ENCODE assay signal across 8 mouse cellular contexts in the genomic region with DNA sequence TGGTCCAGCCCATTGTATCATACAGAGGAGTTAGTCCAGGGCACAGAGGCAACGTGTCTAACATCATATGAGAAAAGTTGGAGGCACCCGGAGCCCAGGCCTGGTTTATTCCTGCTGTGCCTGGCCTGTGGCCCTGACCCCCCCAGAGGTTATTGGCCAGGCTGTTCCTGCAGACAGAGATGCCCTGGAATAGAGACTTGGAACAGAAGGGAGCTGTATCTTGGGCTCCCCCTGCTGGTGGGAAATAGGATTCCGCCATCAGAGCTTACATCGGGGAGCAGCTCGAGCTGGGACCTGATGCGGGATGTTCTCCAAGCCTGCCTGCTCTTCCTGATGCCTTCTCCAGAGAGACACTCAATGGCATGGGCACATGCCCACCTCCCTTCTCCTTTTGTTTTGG. TPM values are rescaled to one million over a fixed set of nuclear protein-coding genes. Genes with fewer than 3 reads are reported as not detected.
DNase-seq lines count a peak whose midpoint lies in the region; ATAC-seq and TF ChIP-seq lines count a peak whose summit lies in the region.

No protein-coding gene starts in this region.

- no peak overlapping the region for H3K4me2 ChIP-seq in kidney, embryonic 14.5 days (replicated peaks; ENCODE audit: low read depth, low read length)
- H3K4me2 ChIP-seq in limb, embryonic 14.5 days (replicated peaks; ENCODE audit: low read depth, low read length, severe bottlenecking), result no peak overlapping the region
- peak overlapping the region; percentile 7 for H3K4me2 ChIP-seq in myocyte (ENCODE audit: low read depth)
- H3K4me2 ChIP-seq in stomach, embryonic 16.5 days (ENCODE audit: low read depth, low read length), result no peak overlapping the region

- DNase-seq in 3T3-L1 (ENCODE audit: low read depth, low spot score), result peak; percentile 97
- DNase-seq in adrenal gland, adult 18-20 months (ENCODE audit: low spot score in 2 of 2), result peak; percentile 84
- DNase-seq in embryo, embryonic 11 days, result peak; percentile 85
- peak; percentile 78 to 88 for DNase-seq in gastrocnemius, postnatal 36 days
- peak; percentile 85 for DNase-seq in limb, embryonic 14.5 days (ENCODE audit: low spot score)

- 2% methylated on average over 6 of the region's 6 CpGs for WGBS in kidney, embryonic 14.5 days
- under 1% methylated on average over 6 of the region's 6 CpGs for WGBS in limb, embryonic 14.5 days
- WGBS in stomach, embryonic 16.5 days, result 3% methylated on average over 6 of the region's 6 CpGs

- H3ac ChIP-seq in myocyte (ENCODE audit: control insufficient read depth, insufficient read length), result no peak overlapping the region

- H3K27ac ChIP-seq in kidney, embryonic 14.5 days (ENCODE audit: low read depth, low read length), result no peak overlapping the region
- H3K27ac ChIP-seq in limb, embryonic 14.5 days (replicated peaks; ENCODE audit: low read depth, low read length), result no peak overlapping the region
- H3K27ac ChIP-seq in stomach, embryonic 16.5 days (ENCODE audit: low read length), result peak overlapping the region; percentile 20; the same call in 1 of the 2 replicates

- no peak overlapping the region for H3K4me3 ChIP-seq in kidney, embryonic 14.5 days (ENCODE audit: low read length)
- no peak overlapping the region for H3K4me3 ChIP-seq in limb, embryonic 14.5 days (replicated peaks; ENCODE audit: low read length)
- H3K4me3 ChIP-seq in myocyte, result no peak overlapping the region
- H3K4me3 ChIP-seq in stomach, embryonic 16.5 days (replicated peaks; ENCODE audit: low read length), result no peak overlapping the region

- no peak for TF ChIP-seq POLR2A in limb, embryonic 14.5 days (IDR thresholded peaks at IDR 0.05; ENCODE audit: borderline replicate concordance, extremely low read depth, insufficient read depth, insufficient read length)
- no peak for TF ChIP-seq POLR2A in myocyte (IDR thresholded peaks at IDR 0.05; ENCODE audit: insufficient read length, low read depth)

- intact Hi-C loops in gastrocnemius, postnatal 36 days (cut with DNase I), result no loop called here

- ATAC-seq in kidney, embryonic 14.5 days (ENCODE audit: low FRiP score, low TSS enrichment), result peak; percentile 20; the same call in 1 of the 2 replicates
- no peak for ATAC-seq in limb, embryonic 14.5 days (ENCODE audit: low FRiP score, low read depth)
- peak; percentile 21; the same call in 1 of the 2 replicates for ATAC-seq in stomach, embryonic 16.5 days (ENCODE audit: insufficient read depth, low FRiP score)

- H3K9me3 ChIP-seq in kidney, embryonic 14.5 days (ENCODE audit: control insufficient read depth, low read length), result no peaks in the 10 kb centered on the region
- no peaks in the 10 kb centered on the region for H3K9me3 ChIP-seq in limb, embryonic 14.5 days (ENCODE audit: control insufficient read depth, low read length)
- H3K9me3 ChIP-seq in stomach, embryonic 16.5 days (replicated peaks; ENCODE audit: control insufficient read depth, low read length), result no peaks in the 10 kb centered on the region

- peaks cover 14% of the 10 kb centered on the region for H3K79me2 ChIP-seq in myocyte (ENCODE audit: control insufficient read depth, insufficient read depth)

- H3K27me3 ChIP-seq in kidney, embryonic 14.5 days (ENCODE audit: control insufficient read depth, insufficient read depth, low read length), result no peaks in the 10 kb centered on the region; the same call in 1 of the 2 replicates
- H3K27me3 ChIP-seq in limb, embryonic 14.5 days (ENCODE audit: control insufficient read depth, insufficient read depth, low read length), result no peaks in the 10 kb centered on the region
- no peaks in the 10 kb centered on the region for H3K27me3 ChIP-seq in myocyte (ENCODE audit: control insufficient read depth, insufficient read depth, insufficient read length)
- H3K27me3 ChIP-seq in stomach, embryonic 16.5 days (ENCODE audit: control insufficient read depth, insufficient read depth, low read length), result no peaks in the 10 kb centered on the region

- peaks cover 7% of the 10 kb centered on the region; the same call in 1 of the 2 replicates for H3K36me3 ChIP-seq in kidney, embryonic 14.5 days (ENCODE audit: control insufficient read depth, insufficient read depth, low read length)
- peaks cover 13% of the 10 kb centered on the region for H3K36me3 ChIP-seq in limb, embryonic 14.5 days (ENCODE audit: control insufficient read depth, insufficient read depth, low read length)
- H3K36me3 ChIP-seq in myocyte (ENCODE audit: control insufficient read depth, insufficient read depth), result peaks cover 3% of the 10 kb centered on the region
- H3K36me3 ChIP-seq in stomach, embryonic 16.5 days (ENCODE audit: control insufficient read depth, insufficient read depth, low read length), result no peaks in the 10 kb centered on the region

- no peak overlapping the region for H3K9ac ChIP-seq in kidney, embryonic 14.5 days (ENCODE audit: low read depth, low read length)
- H3K9ac ChIP-seq in limb, embryonic 14.5 days (ENCODE audit: low read depth, low read length, severe bottlenecking), result no peak overlapping the region
- no peak overlapping the region for H3K9ac ChIP-seq in stomach, embryonic 16.5 days (ENCODE audit: low read length)

- H3K4me1 ChIP-seq in kidney, embryonic 14.5 days (ENCODE audit: control insufficient read depth, insufficient read depth, low read length), result peaks cover 17% of the 10 kb centered on the region
- H3K4me1 ChIP-seq in limb, embryonic 14.5 days (ENCODE audit: control insufficient read depth, insufficient read depth, low read length), result peaks cover 21% of the 10 kb centered on the region
- peaks cover 37% of the 10 kb centered on the region for H3K4me1 ChIP-seq in stomach, embryonic 16.5 days (ENCODE audit: control insufficient read depth, insufficient read depth, low read length)

TF ChIP-seq in myocyte, 11 proteins besides CTCF, POLR2A, EP300 and RAD21:
- TF ChIP-seq POLR2AphosphoS2 (IDR thresholded peaks at IDR 0.05; ENCODE audit: insufficient read length, low read depth) (peak; percentile 60), TCF3 (IDR thresholded peaks at IDR 0.05; ENCODE audit: insufficient read length, low read depth) (no peak)
TF ChIP-seq in myocyte: peak in this region for 1.

RNA-seq across cellular contexts. Expression of a gene that starts 4.8 kb away (rescaled TPM):
- 10 to 100 TPM; 33.9 to 41.1 TPM for total RNA-seq in adrenal gland, adult 18-20 months (2021)
- 1 to 10 TPM; 5.3 to 6.9 TPM for total RNA-seq in gastrocnemius, postnatal 36 days (2021)
- 9.6 and 14.2 TPM in 2 replicates for polyA plus RNA-seq in kidney, embryonic 14.5 days (2014; fragmentation: Nextera tagmentation; extraction: Ambion mirVana)
- 105 and 131 TPM in 2 replicates for polyA plus RNA-seq in limb, embryonic 14.5 days (2012; rRNA removed)
- 25.4 and 36.4 TPM in 2 replicates for polyA plus RNA-seq in limb, embryonic 14.5 days (2014; fragmentation: Nextera tagmentation; extraction: Ambion mirVana)
- 36.1 TPM for polyA plus RNA-seq in myocyte (2012; fragmentation: generic; extraction: Trizol)
- 8.7 and 8.9 TPM in 2 replicates for polyA plus RNA-seq in stomach, embryonic 16.5 days (2015; fragmentation: Nextera tagmentation; extraction: Ambion mirVana)

RNA-seq across cellular contexts. Expression of a gene that starts 11.8 kb away (rescaled TPM):
- total RNA-seq in adrenal gland, adult 18-20 months (2021), result 10 to 100 TPM; 44.6 to 55.1 TPM
- total RNA-seq in gastrocnemius, postnatal 36 days (2021), result 10 to 100 TPM; 11.4 to 12.6 TPM
- polyA plus RNA-seq in kidney, embryonic 14.5 days (2014; fragmentation: Nextera tagmentation; extraction: Ambion mirVana), result 12.7 and 17.8 TPM in 2 replicates
- polyA plus RNA-seq in limb, embryonic 14.5 days (2012; rRNA removed), result 47.4 and 58.6 TPM in 2 replicates
- 13.1 and 16.5 TPM in 2 replicates for polyA plus RNA-seq in limb, embryonic 14.5 days (2014; fragmentation: Nextera tagmentation; extraction: Ambion mirVana)
- 22.4 TPM for polyA plus RNA-seq in myocyte (2012; fragmentation: generic; extraction: Trizol)
- polyA plus RNA-seq in stomach, embryonic 16.5 days (2015; fragmentation: Nextera tagmentation; extraction: Ambion mirVana), result 23.8 and 24.5 TPM in 2 replicates

RNA-seq across cellular contexts. Expression of a gene that starts 23.1 kb away (rescaled TPM):
- total RNA-seq in adrenal gland, adult 18-20 months (2021), result 100 to 1,000 TPM in 1 of 2 experiments, 10 to 100 TPM in 1; 81.8 to 108 TPM
- 10 to 100 TPM in 1 of 2 experiments, 1 to 10 TPM in 1; 7.5 to 10.5 TPM for total RNA-seq in gastrocnemius, postnatal 36 days (2021)
- polyA plus RNA-seq in kidney, embryonic 14.5 days (2014; fragmentation: Nextera tagmentation; extraction: Ambion mirVana), result 21.2 and 22.9 TPM in 2 replicates
- 16.5 and 17.6 TPM in 2 replicates for polyA plus RNA-seq in limb, embryonic 14.5 days (2012; rRNA removed)
- polyA plus RNA-seq in limb, embryonic 14.5 days (2014; fragmentation: Nextera tagmentation; extraction: Ambion mirVana), result 34.2 and 34.8 TPM in 2 replicates
- polyA plus RNA-seq in myocyte (2012; fragmentation: generic; extraction: Trizol), result 128 TPM
- polyA plus RNA-seq in stomach, embryonic 16.5 days (2015; fragmentation: Nextera tagmentation; extraction: Ambion mirVana), result 52.4 and 63.5 TPM in 2 replicates

RNA-seq across cellular contexts. Expression of a gene that starts 50.1 kb away (rescaled TPM):
- 1 to 10 TPM; 3.4 to 5.9 TPM for total RNA-seq in adrenal gland, adult 18-20 months (2021)
- total RNA-seq in gastrocnemius, postnatal 36 days (2021), result 1 to 10 TPM; 1.9 to 6.3 TPM
- polyA plus RNA-seq in kidney, embryonic 14.5 days (2014; fragmentation: Nextera tagmentation; extraction: Ambion mirVana), result 0.53 and 0.91 TPM in 2 replicates
- polyA plus RNA-seq in limb, embryonic 14.5 days (2012; rRNA removed), result 7.2 and 8.7 TPM in 2 replicates
- polyA plus RNA-seq in limb, embryonic 14.5 days (2014; fragmentation: Nextera tagmentation; extraction: Ambion mirVana), result 5.1 and 5.4 TPM in 2 replicates
- 0.04 TPM for polyA plus RNA-seq in myocyte (2012; fragmentation: generic; extraction: Trizol)
- polyA plus RNA-seq in stomach, embryonic 16.5 days (2015; fragmentation: Nextera tagmentation; extraction: Ambion mirVana), result 6.7 and 6.9 TPM in 2 replicates
